Mouse (Mus musculus) heart, adult 2 months (tissue): ENCODE measurements around the gene 1110002E22Rik. TPM values are rescaled to one million over a fixed set of nuclear protein-coding genes. Genes with fewer than 3 reads are reported as not detected.
A peak's percentile ranks its signal among the peaks of the same experiment; 100 is the strongest.

Experiments used
- DNase-seq, 2 experiments: peaks; one replicate each; pipeline ENCODE4 v3.0.0; 2021
- H3K27ac ChIP-seq: fragments of 200-600 bp; 2 replicates; pipeline ENCODE4 v1.8.1; 2022
- H3K27me3 ChIP-seq: fragments of 200-500 bp; 2 replicates; pipeline ENCODE4 v1.6.1; 2012; ENCODE audit warnings: mild to moderate bottlenecking, low read length, inconsistent platforms, mixed read lengths; ENCODE audit not compliant: control insufficient read depth, insufficient read depth
- H3K36me3 ChIP-seq: fragments of 200-500 bp; 2 replicates; pipeline ENCODE4 v1.6.1; 2012; ENCODE audit warnings: low read length, inconsistent platforms; ENCODE audit not compliant: control insufficient read depth, insufficient read depth
- H3K4me1 ChIP-seq: fragments of 200-500 bp; 2 replicates; pipeline ENCODE4 v1.6.1; 2011; ENCODE audit warnings: low read length; ENCODE audit not compliant: control insufficient read depth, insufficient read depth
- H3K4me3 ChIP-seq: fragments of 200-600 bp; 2 replicates; pipeline ENCODE4 v1.8.1; 2022
- H3K79me2 ChIP-seq: fragments of 200-500 bp; replicated peaks from 2 replicates; pipeline ENCODE4 v1.6.1; 2012; ENCODE audit warnings: mild to moderate bottlenecking, inconsistent platforms, low read length, moderate library complexity, mixed read lengths; ENCODE audit not compliant: control insufficient read depth, insufficient read depth
- H3K9ac ChIP-seq: fragments of 200-500 bp; 2 replicates; pipeline ENCODE4 v1.6.1; 2012; ENCODE audit warnings: low read depth, mild to moderate bottlenecking, control low read depth, inconsistent platforms, low read length, mixed read lengths
- CTCF ChIP-seq: fragments of 200-600 bp; IDR thresholded peaks from 2 replicates; pipeline ENCODE4 v1.8.1; 2022; ENCODE audit warnings: antibody characterized with exemption, mild to moderate bottlenecking, moderate library complexity
- EP300 ChIP-seq: fragments of 200-500 bp; IDR thresholded peaks from 2 replicates; pipeline ENCODE4 v1.6.1; 2011; ENCODE audit warnings: low read depth, low read length, control low read depth; ENCODE audit not compliant: insufficient read depth
- POLR2A ChIP-seq: fragments of 200-500 bp; IDR thresholded peaks from 2 replicates; pipeline ENCODE4 v1.6.1; 2011; ENCODE audit warnings: mild to moderate bottlenecking, low read depth, low read length, control low read depth; ENCODE audit not compliant: insufficient read depth
- WGBS: fragments of 180-500 bp; shearing (Covaris S2); methylation state at CpG from one replicate; pipeline ENCODE4 v1.1.7; 2018; 5-methylcytosine and 5-hydroxymethylcytosine counted together
- intact Hi-C: fragments of 180-260 bp; cut with DNase I; formaldehyde crosslinking; loops from one replicate; pipeline ENCODE4 v1.15.1; 2025
- polyA plus RNA-seq: library from polyadenylated mRNA; depleted of rRNA; stranded (reverse); fragments of >200 nt; gene quantifications from 2 replicates; pipeline ENCODE4 v1.2.3, GENCODE M21; 2012
- total RNA-seq, 2 experiments: library from RNA; stranded (reverse); gene quantifications; 2 replicates each; pipeline ENCODE4 v1.2.3; 2021

1110002E22Rik gene
- total and polyA plus RNA-seq, 3 experiments: 14.7 to 48.8 (median 48.1) TPM

GRCm38 (mm10) chr3:138065930-138066329 lies 1.1 kb downstream of the 1110002E22Rik start:
- peaks cover 6% of the 10 kb centered on the region for H3K4me1 ChIP-seq
- intact Hi-C loops: loop anchor here (2.0 to 5.0 kb wide), 3 partner anchors 37 to 77 kb away; partner anchors contain the start of gene Trmt10a
- H3K27me3 ChIP-seq: no peaks in the 10 kb centered on the region
- no peak for DNase-seq
- 57% methylated on average over 16 of the region's 16 CpGs for WGBS
- peak overlapping the region; percentile 85 for H3K9ac ChIP-seq
- TF ChIP-seq EP300: no peak
- no peak for TF ChIP-seq POLR2A
- no peaks in the 10 kb centered on the region for H3K36me3 ChIP-seq
- peak overlapping the region; percentile 53 for H3K4me3 ChIP-seq
- H3K79me2 ChIP-seq: no peaks in the 10 kb centered on the region; the same call in 1 of the 2 replicates
- H3K27ac ChIP-seq: peak overlapping the region; percentile 91

DNA sequence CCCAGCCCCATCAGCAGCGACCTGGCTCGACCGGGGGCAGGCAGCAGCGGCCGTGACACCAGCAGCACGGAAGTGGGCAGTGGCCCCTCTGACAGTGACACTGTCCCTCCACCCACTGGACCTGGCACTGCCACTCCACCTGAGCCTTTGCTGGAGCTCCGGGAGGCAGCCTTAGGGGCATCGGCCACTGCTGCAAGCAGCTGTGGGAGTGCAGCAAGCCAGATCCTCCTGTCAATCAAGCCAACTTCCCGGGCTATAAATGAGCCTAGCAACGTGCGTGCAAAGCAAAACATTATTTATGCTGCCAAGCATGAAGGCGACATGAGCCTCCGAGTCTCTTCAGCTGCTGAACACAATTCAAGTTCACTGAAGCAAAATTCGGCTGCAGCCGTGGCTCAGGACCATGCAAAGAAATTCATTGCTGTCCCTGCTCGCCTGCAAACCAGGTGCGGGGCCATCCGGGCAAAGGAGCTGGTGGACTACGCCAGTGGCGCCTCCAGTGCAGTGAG lies 1.6 kb downstream of the 1110002E22Rik start:
- intact Hi-C loops: loop anchor here (2.0 to 5.0 kb wide), 2 partner anchors 74 to 76 kb away; partner anchors contain the start of gene Trmt10a
- peak; percentile 57 to 62 for DNase-seq
- no peaks in the 10 kb centered on the region; the same call in 1 of the 2 replicates for H3K79me2 ChIP-seq
- WGBS: 63% methylated on average over 20 of the region's 20 CpGs
- H3K4me1 ChIP-seq: peaks cover 6% of the 10 kb centered on the region
- peak overlapping the region; percentile 91 for H3K27ac ChIP-seq
- H3K4me3 ChIP-seq: peak overlapping the region; percentile 53
- H3K9ac ChIP-seq: peak overlapping the region; percentile 85
- H3K36me3 ChIP-seq: no peaks in the 10 kb centered on the region
- no peaks in the 10 kb centered on the region for H3K27me3 ChIP-seq
- TF ChIP-seq POLR2A: peak; percentile 38; the same call in 1 of the 2 replicates
- TF ChIP-seq CTCF: no peak
- TF ChIP-seq EP300: 0 out of 2 replicates have a peak, but pooled peaks have one; percentile 3

GRCm38 (mm10) chr3:138067288-138067687 lies 2.4 kb downstream of the 1110002E22Rik start, which contains the start of gene Gm5105:
Gm5105 (minus strand) TSS chr3:138067388.
- H3K9ac ChIP-seq: peak within 1 kb of the TSS; percentile 85
- peak within 1 kb of the TSS; percentile 53 for H3K4me3 ChIP-seq
- peak within 1 kb of the TSS; percentile 91 for H3K27ac ChIP-seq
- peaks cover 6% of the 10 kb centered on the region for H3K4me1 ChIP-seq
- no peaks in the 10 kb centered on the region; the same call in 1 of the 2 replicates for H3K79me2 ChIP-seq
- DNase-seq: no peak
- intact Hi-C loops: loop anchor here (2.0 to 5.0 kb wide), 2 partner anchors 75 to 76 kb away; partner anchors contain the start of gene Trmt10a
- H3K27me3 ChIP-seq: no peaks in the 10 kb centered on the region
- no peaks in the 10 kb centered on the region for H3K36me3 ChIP-seq
- TF ChIP-seq CTCF (no peak), EP300 (no peak), POLR2A (no peak)
- WGBS: 67% methylated on average over 12 of the region's 12 CpGs

- no peaks in the 10 kb centered on the region for H3K36me3 ChIP-seq
- peak overlapping the region; percentile 91 for H3K27ac ChIP-seq
- TF ChIP-seq POLR2A (0 out of 2 replicates have a peak, but pooled peaks have one; percentile 28), CTCF (no peak), EP300 (0 out of 2 replicates have a peak, but pooled peaks have one; percentile 42)
- H3K79me2 ChIP-seq: no peaks in the 10 kb centered on the region; the same call in 1 of the 2 replicates
- 67% methylated on average over 12 of the region's 12 CpGs for WGBS
- peaks cover 6% of the 10 kb centered on the region for H3K4me1 ChIP-seq
- peak overlapping the region; percentile 53 for H3K4me3 ChIP-seq
- DNase-seq: peak; percentile 33 to 37
- intact Hi-C loops: loop anchor here (5.0 kb wide), 1 partner anchor 76 kb away; no protein-coding TSS in a partner anchor
- peak overlapping the region; percentile 85 for H3K9ac ChIP-seq
- no peaks in the 10 kb centered on the region for H3K27me3 ChIP-seq
Measured at GRCm38 (mm10) chr3:138068103-138068502, 3.3 kb downstream of the 1110002E22Rik start.

- H3K79me2 ChIP-seq: no peaks in the 10 kb centered on the region; the same call in 1 of the 2 replicates
- no peaks in the 10 kb centered on the region for H3K27me3 ChIP-seq
- H3K9ac ChIP-seq: peak overlapping the region; percentile 85
- H3K27ac ChIP-seq: peak overlapping the region; percentile 91
- no peak for TF ChIP-seq EP300
- TF ChIP-seq CTCF: no peak
- TF ChIP-seq POLR2A: no peak
- WGBS: 56% methylated on average over 18 of the region's 18 CpGs
- H3K4me3 ChIP-seq: peak overlapping the region; percentile 53
- H3K36me3 ChIP-seq: no peaks in the 10 kb centered on the region
- H3K4me1 ChIP-seq: peaks cover 1% of the 10 kb centered on the region; the same call in 1 of the 2 replicates
- intact Hi-C loops: loop anchor here (5.0 kb wide), 1 partner anchor 78 kb away; no protein-coding TSS in a partner anchor
- peak; percentile 27 to 32 for DNase-seq
Measured at GRCm38 (mm10) chr3:138069756-138070511, 5.1 kb downstream of the 1110002E22Rik start.
